Mouse (Mus musculus) thymus, postnatal 14 days (tissue): ENCODE measurements around the gene Msrb1.
"Not testable (repeated sequence)": the region's sequence is repeated elsewhere in the genome, so short reads cannot be mapped to it uniquely, and the experiment has no call there.

Source experiments
- DNase-seq: peaks from one replicate; pipeline ENCODE4 v3.0.0; 2021

The Msrb1 gene

DNA sequence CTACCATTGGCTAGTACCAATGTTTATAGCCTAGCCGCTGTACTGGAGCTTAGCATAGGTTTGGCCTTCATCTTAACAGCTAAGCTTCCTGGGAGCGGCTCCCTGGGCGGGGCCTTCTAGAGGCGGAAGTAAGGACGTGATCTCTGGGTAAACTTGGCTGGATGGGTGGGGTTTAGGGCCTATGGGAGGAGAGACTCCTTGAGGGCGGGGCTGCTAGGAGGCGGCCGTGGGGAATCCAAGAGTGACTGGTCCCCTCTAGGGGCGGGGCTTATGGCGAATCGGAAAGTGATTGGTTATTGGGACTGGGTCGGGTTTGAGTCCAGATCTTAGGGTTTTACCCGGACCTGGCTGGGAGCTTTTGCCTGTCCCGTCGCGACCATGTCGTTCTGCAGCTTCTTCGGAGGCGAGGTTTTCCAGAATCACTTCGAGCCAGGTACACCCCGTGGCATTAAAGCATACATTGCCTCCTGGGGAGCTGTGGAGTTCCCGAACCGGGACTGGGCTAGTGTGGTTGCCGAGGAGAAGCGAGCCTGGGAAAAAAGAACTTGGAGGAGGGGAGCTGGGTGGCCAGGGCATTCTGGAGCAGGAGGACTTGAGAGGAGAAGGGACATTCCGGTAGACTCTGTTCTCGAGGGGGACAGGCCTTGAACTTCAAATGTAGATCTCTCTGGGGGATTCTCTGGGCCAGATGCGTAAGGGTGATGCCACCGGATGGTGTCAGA is at the start of gene Msrb1:
Msrb1 (plus strand) TSS at position 313 of the 722 bp plus-strand sequence.
- peak; percentile 97 for DNase-seq

DNA sequence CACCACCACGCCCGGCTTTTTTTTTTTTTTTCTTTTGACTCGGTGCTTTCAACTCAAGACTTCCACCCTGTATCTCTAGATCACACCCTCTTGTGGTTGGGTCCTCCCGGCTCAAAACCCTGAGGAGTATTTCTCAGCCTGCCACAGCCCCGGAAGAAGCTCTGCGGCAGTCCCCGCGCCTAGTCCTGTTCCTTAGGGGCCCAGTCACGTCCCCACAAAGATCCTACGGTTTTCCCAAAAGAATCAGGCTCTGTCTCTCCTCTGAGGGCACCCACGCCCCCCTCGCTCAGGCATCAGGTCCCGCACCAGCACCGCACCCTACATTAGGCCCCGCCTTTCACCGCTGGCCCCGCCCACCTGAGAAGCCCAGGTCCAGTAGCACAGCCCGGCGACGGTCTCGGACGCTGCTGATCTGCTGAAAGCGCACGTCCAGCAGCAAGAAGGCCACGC is 49.3 kb upstream of the Msrb1 start:
- DNase-seq = peak; percentile 72

DNA sequence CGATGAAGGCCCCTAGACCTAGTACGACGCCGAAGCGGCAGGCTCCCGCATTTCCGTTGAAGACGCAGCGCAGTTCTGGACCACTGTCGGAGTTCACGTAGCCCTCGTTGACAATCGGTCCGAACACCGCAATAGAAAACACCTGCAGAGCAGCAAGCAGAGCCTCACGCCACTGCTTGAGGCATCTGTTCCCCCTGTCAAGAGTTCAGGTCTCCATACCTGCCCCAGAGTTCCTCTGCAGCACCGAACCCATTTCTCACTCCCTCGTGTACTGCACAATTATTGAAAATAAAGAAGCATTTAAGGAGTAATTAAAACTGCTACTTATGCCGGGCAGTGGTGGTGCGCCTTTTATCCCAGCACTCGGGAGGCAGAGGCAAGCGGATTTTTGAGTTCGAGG is 48.8 kb upstream of the Msrb1 start:
- no peak for DNase-seq

DNA sequence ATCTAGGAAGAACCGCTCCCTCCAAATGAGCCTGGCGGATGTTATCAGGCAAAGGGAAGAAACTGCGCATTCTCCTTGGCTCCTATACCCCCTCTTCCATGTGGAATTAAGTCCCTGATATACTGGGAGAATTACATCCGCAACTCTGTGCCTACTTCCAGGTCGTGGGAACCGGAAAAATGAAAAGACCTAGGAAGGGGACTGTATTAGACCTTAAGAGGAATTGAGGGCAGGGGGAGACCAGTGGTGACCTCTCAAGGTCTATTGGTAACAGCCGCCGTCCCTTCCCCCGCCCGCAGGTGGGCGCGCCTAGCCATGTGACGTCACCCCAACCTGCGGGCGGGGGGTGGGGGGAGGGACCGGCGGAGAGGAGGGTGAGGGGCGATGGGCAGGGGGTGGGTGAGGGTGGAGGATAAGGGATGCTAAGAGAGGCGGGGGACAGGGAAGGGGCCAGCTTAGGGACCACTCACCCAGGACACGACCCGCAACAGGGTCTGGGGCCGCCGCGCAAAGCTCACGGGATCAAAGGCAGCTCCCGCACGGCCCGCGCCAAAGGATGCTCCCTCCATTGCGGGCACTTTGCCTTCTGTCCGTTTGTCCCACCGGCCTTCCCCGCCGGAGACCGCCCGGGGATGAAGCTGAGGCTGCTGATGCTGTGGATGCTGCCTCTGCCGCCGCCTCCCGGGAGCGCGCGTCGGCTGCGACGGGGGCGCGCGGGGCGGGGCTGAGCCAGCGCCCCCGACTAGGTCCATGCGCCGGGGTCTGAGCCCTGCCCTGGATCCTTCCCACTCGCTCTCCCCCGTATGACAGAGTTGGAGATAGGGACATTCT is 47.0 kb upstream of the Msrb1 start, which contains the start of gene Syngr3:
Syngr3 (minus strand) TSS at position 705 of the 831 bp plus-strand sequence.
- no peak for DNase-seq

DNA sequence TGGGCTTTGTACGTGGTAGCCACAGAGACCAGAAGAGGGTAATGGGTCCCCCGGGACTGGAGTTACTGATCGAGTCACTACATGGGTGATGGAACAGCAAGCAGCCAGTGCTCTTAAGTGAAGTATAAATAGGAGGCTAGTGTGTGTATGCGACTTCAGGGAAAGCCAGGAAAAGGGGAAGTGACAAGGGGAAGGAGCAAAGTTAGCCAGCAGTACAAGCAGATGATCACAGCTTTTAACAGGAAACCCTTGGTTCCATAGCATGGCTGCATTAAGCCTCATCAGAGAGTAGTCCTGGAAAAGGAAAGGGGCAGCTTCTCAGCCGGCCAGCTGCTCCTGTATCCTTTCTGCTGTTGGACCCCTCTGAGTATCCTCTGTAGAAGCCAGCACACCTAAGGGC is 44.1 kb upstream of the Msrb1 start:
- DNase-seq = no peak

DNA sequence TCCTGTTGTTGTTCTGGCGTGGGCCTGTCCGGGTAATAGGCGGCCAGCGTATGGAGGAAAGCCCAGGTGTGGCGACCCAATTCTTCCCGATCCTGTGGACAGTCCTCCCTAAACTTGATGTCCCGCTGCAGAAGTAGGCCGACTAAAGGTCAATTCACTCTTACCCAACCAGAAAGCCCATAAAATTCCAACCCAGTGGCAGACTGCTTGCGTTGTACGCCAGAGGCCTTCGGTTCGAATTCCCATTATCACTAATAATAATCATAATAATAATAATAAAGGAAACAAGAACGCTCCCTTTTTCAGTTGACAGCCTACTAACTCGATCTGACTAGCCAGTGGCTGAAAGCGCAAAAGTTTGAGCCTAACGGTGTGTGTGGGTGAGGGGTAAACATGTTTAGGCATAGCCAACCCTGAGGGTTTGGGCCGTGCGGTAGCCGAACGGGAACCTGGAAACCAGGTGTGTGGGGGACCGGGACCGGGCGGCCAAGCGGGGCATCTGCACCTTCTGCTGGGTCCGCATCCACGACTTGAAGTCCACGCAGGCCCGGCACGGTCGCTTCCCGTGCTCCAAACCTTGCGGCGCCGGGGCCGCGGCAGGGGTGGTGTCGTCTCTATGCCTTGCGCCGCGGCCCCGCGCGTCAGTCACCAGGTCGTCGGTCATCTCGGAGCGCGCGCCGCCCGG is 41.0 kb upstream of the Msrb1 start:
- DNase-seq = no peak

DNA sequence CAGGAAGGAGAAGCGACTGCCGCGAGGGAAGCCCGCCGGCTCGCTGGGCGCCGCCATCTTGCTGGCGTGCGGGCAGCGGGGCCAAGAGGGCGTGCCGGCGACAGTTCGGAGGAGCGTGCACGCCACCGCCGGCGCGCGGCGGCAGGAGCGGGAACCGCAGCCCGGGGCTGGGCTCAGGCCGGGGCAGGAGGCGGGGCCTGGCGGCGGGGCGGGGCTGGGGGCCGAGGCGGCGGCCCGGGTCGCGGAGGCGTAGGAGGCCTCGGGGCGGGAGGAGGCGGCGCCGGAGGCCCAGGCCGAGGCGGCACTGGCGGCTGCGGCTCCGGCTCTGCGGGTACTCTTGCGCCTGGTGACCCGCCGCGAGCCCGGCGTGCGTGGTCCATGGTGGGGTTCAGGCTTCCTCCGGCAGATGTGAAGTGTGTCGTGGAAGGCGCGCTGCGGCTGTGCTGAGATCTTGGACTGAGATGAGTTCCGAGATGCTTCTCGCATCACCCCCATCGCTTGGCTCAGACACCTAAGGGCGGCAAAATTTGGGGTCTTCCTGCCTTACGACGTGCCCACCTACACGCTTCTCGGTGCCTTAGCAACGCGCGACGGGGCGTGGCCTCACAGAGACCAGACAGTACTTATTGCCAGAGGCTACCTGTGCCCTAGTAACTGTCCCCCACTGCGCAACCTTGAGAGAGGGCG is 40.3 kb upstream of the Msrb1 start, which contains the start of the genes Gfer and Noxo1:
Gfer (minus strand) TSS at position 146 of the 687 bp plus-strand sequence.
Noxo1 (plus strand) TSS at position 224 of the 687 bp plus-strand sequence.
- DNase-seq = peak; percentile 92

DNA sequence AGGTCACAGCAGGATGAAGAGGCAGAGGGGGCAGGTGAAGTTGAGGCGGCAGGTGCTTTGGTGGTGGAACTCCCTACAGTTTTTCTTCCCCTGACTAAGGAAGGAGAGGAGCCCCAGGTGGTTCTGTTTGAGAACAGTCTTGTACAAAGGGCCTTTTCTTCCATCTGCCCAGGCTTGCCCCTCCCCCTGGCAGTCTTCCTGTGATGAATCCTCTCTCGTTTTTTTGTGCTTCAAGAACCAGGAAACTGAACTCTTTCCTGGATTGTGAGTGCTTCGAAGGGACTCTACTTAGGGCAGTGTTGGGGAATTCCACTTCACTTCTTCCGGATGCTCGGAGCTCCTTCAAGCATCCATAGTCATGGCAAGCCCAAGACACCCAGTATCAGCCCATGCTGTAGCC is 38.5 kb upstream of the Msrb1 start:
- peak; percentile 48 for DNase-seq

DNA sequence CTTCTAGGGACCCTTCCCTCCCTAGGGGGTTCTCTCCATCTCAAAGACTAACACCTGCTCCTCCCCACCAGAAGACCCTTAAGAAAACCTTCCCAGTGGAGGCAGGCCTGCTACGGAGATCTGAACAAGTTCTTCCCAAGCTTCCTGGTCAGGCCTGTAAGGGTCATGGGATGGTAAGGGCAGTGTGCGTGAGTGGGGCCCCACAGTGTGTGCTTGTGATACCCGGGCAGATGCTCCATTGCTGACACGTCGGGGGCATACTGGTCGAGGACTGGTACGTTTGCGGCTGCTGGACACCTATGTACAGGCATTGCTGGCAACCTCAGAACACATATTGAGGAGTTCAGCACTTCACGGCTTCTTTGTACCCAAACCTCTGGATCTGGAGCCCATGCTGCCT is 37.7 kb upstream of the Msrb1 start:
- DNase-seq = no peak

DNA sequence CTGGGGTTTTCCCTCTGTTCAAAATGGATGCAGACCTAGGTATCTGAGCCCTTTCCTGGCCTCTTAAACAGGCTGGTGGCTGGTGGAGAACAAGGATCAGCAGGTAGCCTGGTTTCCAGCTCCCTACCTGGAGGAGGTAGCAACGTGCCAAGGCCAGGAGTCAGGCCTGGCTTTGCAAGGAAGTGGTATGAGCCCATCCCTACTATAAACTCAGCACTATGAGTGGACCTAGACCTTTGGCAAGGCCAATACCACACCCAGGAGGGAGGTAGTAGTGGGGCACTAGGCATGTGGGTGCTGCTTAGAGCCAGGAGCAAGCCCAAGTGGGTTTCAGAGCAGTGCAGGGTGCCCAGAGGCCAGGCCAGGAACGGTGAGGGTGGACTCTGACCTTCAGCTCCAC is 37.0 kb upstream of the Msrb1 start:
- DNase-seq = no peak

DNA sequence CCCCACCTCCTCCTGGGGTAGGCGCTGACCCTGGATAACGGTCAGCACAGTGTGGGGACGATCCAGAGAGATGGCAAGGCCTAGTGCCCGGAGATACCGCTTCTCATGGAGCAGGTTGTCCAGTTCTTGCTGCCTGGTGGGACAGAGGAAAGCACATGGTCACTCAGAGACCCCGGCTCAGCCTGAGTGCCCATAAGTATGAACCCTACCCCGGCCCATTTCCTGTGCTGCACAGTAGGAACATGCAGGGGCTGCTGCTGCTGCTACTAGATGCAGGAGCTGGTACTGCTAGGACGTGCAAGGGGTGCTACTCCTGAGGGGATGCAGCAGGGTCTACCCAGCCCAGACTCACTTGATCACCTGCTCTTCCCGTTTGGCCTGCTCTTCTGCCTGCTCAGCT is 35.2 kb upstream of the Msrb1 start:
- DNase-seq = no peak

DNA sequence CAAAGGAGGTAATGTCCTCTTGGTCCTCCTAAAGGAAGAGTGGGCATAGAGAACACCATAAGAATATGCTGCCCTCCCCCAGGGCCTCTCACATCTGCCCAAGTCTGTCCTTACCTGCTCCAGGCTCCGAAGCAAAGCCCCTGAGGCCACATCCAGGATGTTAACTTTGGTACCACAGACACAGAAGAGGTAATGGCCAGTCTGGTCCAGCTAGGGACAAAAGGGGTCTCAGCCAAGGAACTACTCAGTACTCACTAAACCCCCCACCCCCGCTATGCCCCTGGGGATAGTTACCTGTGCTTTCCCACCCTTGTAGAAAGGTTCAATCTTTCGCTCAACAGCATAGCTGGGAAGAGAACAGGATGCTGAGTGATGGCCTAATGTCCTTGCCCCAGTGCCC is 30.6 kb upstream of the Msrb1 start:
- DNase-seq = no peak

DNA sequence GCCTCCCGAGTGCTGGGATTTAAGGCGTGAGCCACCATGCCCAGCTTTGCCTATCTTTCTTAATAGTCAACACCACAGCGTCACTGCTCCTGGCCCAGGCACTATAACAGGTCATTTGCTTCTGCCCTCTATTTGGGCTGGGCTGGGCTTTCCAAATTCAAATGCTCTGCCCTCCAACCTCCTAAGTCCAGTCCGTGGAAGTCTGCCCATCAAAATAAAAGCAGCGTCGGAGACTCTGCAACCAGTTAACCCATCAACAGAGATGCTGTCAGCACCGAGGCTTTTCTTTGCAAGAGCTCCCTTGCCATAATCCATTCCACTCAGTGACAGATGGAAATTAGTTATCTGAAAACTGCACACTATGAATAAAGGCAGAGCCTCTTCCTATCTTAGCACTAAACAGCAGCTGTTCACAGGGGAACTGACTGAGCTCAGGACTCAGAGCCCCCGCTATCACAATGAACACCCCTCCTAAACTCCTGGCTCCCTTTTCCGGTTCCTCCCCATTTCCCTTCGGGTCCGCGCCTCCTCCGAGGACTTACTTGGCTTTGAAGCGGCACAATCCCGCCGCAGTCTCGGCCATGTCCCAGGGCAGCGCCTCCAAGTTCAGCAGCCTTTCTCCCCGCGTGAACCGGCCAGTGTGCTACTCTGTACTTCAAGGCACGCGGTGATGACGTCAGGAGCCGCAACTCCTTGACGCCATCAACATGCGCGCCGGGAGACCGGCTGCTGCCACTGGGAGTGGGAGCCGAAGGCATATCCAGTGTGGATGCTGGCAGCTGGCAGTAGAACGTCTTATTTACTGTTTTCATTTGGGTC is 29.3 kb upstream of the Msrb1 start, which contains the start of gene Tbl3:
Tbl3 (minus strand) TSS at position 679 of the 819 bp plus-strand sequence.
- peak; percentile 93 for DNase-seq

DNA sequence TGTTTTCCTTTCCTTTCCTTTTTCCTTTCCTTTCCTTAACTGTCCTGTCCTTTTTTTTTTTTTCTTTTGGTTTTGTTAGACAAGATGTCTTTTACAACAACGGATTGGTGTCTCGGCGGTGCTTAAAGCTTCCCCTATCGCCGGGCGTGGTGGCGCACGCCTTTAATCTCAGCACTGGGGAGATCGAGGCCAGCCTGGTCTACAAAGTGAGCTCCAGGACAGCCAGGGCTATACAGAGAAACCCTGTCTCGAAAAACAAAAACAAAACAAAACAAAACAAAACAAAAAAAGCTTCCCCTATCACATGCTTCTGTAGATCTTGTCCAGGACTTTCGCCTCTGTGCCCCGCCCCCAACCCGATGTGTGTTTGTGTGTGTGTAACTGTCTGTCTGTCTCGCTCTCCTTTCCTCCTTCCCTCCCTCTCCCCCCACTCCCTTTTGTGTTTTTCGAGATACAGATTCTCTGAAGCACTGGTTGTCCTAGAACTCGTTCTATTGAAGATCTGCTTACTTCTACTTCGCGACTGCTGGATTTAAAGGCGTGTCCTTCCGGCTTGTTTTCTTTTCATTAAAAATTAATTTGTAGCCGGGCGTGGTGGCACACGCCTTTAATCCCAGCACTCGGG is 28.5 kb upstream of the Msrb1 start:
- no peak for DNase-seq

DNA sequence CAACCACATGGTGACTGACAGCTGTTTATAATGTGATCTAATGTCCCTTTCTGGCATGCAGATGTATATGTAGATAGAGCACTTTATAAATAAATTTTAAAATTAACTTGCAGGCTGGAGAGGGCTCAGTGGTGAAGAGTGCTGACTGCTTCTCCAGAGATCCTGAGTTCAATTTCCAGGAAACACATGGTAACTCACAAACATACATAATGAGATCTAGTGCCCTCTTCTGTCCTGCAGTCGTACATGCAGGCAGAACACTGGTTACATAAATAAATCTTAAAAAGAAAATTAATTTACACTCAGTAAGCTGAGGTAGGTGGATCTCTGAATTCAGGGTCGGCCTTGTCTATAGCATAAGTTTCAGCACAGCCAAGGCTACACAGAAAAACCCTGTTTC is 27.8 kb upstream of the Msrb1 start:
- no peak for DNase-seq

DNA sequence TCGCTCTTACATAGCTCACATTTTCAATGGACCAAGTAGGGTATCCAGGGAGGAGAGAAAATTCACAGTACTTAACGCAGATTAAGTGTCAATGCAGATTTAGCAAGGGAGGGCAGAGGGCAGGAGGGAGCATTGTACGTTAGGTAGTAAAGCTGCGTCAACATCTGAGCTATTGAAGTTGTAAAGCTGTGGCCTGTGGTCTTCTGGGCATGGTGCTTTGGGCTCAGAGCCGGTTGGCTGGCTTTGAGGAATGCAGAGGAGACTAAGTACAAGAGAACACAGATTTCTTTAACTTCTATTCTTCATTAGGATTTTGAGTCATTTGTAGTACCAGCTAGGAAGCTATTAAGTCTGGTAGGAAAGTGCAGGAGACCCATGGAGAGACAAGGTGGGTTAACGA is 20.9 kb upstream of the Msrb1 start:
- DNase-seq = no peak

DNA sequence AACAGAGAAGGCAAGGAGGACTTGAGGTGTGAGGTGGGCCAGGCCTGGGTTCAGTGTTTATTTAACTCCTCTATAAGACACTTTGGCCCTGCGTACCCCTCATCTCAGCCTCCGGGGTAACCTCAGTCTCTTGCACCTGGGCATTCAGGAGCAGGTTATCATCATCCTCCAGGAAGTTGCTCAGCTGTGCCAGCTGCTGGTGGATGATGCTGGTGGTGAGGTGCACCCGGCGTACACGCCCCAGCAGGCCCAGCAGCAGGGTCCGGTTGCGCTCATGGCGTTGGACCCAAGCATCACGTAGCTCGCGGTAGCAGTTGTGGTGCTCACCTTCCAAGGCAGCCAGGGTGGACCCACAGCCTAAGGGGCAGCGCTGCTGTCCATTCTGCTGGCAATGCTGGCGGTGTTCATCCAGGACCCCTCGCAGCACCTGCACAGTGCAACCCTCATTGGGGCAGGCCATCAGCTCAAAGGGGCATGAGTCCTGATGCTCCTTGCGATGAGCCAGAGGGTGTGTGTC is 20.2 kb upstream of the Msrb1 start:
- no peak for DNase-seq

DNA sequence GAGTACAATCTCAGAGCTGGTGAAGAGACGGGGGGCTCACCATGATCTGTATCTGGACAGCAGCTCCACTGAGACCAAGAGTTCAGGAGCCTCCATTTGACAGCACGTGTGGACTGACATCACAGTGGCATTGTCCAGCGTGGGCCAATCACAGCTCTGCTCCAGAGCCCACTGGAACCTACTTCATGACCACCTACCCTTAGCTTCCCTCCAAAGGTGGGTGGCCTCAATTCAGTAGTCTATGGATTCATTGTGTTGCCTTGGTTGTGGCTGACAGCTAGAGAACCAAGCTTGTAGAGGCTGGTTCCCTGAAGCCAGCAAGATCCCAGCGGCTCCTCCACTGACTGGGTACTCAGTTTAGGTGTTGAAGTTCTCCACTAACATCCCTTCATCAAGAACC is 18.5 kb upstream of the Msrb1 start, which contains the start of the genes Rnf151 and Rps2:
Rnf151 (minus strand) TSS at position 121 of the 400 bp plus-strand sequence.
Rps2 (plus strand) TSS at position 174 of the 400 bp plus-strand sequence.
- DNase-seq = no peak

DNA sequence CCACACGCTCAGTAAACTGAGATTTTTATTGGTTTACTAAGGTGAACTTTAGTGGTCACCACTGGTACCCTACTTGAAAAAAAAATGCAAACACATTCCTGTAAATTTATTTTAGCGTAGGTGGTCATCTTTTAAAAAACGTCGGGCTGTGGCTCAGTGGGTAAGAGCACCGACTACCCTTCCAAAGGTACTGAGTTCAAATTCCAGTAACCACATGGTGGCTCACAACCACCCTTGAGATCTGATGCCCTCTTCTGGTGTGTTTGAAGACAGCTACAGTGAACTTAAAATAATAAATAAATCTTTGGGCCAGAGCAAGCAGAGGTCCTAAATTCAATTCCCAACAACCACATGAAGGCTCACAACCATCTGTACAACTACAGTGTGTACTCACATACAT is 17.5 kb upstream of the Msrb1 start:
- not testable (repeated sequence) for DNase-seq

DNA sequence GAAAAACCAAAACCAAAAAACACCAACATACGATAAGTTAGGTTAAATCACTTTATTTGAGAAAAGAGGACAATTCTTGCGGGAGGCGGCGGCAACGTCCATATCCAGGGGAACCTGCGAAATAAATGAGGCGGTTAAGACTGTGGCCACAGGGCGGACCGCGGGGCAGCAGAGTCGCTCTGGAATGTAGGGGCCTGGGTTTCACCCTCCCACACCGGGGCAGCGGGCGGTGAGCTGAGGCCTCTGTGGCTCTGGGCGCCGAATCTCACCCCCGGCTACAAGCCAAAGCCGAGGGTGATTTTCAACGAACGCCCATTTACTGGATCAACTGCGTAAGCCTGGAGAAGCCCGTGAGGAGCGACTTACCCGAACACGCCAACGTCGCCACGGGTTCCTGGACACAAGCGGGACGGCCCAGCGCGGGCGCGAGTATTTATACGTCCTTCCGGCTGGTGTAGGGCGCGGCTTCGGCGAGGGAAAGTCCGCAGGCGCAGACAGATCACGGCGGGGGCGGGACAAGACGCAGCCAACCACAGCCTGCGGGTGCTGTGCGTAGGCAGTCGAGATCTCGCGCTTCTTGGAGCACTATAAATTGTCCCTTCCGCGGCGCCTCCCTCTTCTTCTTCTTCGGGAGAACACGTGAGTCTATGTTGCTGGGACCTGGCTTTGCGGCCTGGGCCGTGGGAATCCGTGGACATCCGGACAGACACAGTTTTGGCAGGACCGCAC is 16.8 kb upstream of the Msrb1 start:
- peak; percentile 98 for DNase-seq
